Mouse (Mus musculus) erythroid progenitor cell, adult 5-6 weeks (primary cell): ENCODE measurements around the gene Sipa1l1. TPM values are rescaled to one million over a fixed set of nuclear protein-coding genes. Genes with fewer than 3 reads are reported as not detected.
"Not testable (repeated sequence)": the region's sequence is repeated elsewhere in the genome, so short reads cannot be mapped to it uniquely, and the experiment has no call there.

Experiments used
- ATAC-seq: replicated peaks from 2 replicates; pipeline ENCODE4 v1.8.0; 2016; ENCODE audit warnings: moderate number of reproducible peaks, mild to moderate bottlenecking, moderate TSS enrichment, inconsistent platforms; ENCODE audit not compliant: poor library complexity, low FRiP score, severe bottlenecking
- total RNA-seq, 2 experiments: library from RNA; stranded (forward) in 1 of 2; stranded (reverse) in 1 of 2; fragments of 150-400 nt in 1 of 2; fragments of 186-747, 209-891 nt in 1 of 2; gene quantifications; 2 replicates each; pipeline versions ENCODE4 v1.2.3 to v1.2.4; 2015 to 2017; ENCODE audit warnings: low replicate concordance in 2 of 2

Sipa1l1 gene
- total RNA-seq, 2 experiments from 2014 or later: 4.3 to 7.1 TPM

- no peak for ATAC-seq
Observed at GRCm38 (mm10) chr12:82486829-82487560, 317.9 kb downstream of the Sipa1l1 start.

- ATAC-seq: no peak
Observed at GRCm38 (mm10) chr12:82489093-82489492, 320.0 kb downstream of the Sipa1l1 start.

- no peak for ATAC-seq
Observed at GRCm38 (mm10) chr12:82489621-82490020, 320.5 kb downstream of the Sipa1l1 start.

- ATAC-seq: no peak
Observed at GRCm38 (mm10) chr12:82492456-82492855, 323.3 kb downstream of the Sipa1l1 start.

GRCm38 (mm10) chr12:82493260-82493659, 324.1 kb downstream of the Sipa1l1 start:
- ATAC-seq: not testable (repeated sequence)

DNA sequence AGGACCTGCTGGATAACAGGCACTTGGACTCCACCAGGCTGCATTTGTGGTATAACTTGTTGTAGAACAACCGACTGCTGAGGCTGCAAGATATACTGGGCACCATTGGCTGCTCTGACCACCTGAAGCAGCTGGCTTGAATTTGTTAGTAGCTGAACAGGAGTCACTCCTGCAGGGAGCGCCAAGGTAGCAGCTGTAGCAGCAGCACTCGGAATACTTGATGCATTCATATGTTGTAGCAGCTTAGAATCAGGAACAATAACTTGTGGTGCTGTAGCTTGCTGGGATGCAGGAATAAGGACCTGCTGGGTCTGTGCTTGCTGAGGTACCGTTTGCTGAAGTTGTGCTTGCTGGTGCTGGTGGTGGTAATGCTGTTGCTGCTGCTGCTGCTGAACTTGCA, 326.8 kb downstream of the Sipa1l1 start:
- no peak for ATAC-seq

- no peak for ATAC-seq
Observed at GRCm38 (mm10) chr12:82497866-82498631, 328.9 kb downstream of the Sipa1l1 start.

DNA sequence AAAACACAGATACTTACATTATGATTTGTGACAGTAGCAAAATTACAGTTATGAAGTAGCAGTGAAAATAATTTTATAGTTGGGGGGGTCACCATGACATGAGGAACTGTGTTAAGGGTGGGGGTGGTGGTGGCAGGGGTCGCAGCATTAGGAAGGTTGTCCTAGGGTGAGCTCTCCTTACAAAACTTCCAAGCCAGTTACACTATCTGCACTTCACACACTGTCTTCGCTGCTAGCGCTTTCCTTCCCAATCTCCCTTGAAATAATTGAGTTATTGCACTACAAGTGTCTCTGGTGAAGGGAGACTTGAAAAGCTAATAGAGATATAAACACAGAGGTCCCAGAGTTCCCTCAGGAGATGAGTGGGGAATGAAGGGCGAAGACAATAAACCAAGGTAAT, 329.6 kb downstream of the Sipa1l1 start:
- ATAC-seq: no peak

GRCm38 (mm10) chr12:82499731-82500130, 330.6 kb downstream of the Sipa1l1 start:
- no peak for ATAC-seq
